Mouse (Mus musculus): Measurements from ENCODE around the gene Syne1. TPM values are rescaled to one million over a fixed set of nuclear protein-coding genes. Genes with fewer than 3 reads are reported as not detected.
"Not testable (repeated sequence)": the region's sequence is repeated elsewhere in the genome, so short reads cannot be mapped to it uniquely, and the experiment has no call there.

The Syne1 gene
- total RNA-seq, 2 experiments from 2014 or later = 142 to 150 TPM

DNA sequence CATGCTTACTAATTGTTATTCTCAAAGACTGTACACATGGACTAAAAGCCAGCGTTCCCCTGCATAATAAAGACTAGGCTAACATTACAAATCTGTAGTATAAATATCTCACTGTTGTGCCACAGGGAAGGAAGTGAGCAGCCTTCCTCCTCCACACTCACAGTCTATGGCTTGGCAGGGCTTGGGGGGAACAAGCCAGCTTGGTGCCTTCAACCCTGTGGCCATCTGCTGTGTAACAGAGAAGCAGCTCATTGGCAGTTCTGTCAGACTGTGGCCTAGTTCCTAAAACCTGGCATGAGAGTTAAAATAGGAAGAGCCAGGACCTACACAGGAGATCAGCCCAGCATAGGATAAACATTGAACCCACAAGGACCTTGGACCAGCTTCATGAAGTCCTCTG, 23.0 kb downstream of the Syne1 start:
- intact Hi-C loops (cut with DNase I) = no loop called here
- DNase-seq (ENCODE audit: extremely low spot score in 1 of 2, low spot score in 2 of 2) = peak; percentile 27 to 50

DNA sequence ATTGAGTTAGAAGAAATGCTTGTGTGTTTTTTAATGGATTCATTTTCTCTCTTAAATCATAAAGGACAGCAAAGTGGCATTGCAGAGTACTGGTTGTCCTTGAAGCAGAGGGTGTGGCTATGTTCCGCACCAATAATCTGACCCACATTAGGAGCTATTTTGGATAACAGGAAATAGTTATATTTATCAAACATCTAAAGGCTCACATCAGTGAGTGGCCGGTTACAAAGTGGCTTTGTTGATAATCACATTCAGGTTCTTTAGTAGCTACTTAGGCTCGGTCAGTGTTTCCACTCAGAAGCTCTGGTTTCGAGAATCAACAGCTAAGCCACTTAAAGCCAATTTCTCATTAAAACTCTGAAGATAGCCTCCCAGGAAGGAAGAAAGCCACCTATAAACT, 23.6 kb downstream of the Syne1 start:
- no peak for DNase-seq (ENCODE audit: extremely low spot score in 1 of 2, low spot score in 2 of 2)
- intact Hi-C loops (cut with DNase I) = no loop called here

DNA sequence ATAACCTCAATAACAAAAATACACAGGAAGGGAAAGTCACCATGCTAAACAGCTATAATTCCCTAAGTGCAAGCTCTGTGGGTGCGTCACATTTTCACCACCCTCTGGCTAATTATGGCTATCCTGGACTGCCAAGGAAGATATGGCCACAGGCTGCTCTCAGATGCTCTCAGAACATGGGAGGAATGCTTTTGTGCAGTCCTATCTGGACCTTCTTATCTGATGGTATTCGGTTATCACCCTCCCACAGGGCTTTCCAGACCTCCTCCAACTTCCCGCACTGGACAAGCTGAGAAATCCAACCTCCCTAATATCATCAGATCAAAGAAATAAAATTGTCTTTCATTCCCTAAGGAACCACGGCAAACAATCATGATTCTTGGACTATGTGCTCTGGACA, 28.4 kb downstream of the Syne1 start:
- no peak for DNase-seq (ENCODE audit: extremely low spot score in 1 of 2, low spot score in 2 of 2)
- intact Hi-C loops (cut with DNase I) = no loop called here

DNA sequence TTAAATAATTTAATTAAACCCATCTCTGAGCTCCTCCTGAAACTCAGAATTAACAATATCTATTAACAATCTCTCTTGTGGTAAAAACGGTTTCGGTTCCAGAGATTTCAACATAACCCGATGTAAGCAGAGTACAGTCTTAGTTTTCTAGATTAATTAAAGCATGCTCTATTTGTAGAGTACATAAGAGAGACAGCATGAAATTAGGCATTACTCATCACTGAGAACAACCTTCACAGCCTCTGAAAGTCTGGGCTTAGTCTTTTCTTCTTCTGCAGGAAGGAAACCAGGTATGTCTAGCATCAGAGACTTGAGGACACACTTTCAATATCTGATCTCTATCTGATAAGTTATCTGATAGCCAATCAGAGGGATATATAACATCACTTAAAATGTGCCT, 29.0 kb downstream of the Syne1 start:
- no peak for DNase-seq (ENCODE audit: extremely low spot score in 1 of 2, low spot score in 2 of 2)
- intact Hi-C loops (cut with DNase I) = no loop called here

DNA sequence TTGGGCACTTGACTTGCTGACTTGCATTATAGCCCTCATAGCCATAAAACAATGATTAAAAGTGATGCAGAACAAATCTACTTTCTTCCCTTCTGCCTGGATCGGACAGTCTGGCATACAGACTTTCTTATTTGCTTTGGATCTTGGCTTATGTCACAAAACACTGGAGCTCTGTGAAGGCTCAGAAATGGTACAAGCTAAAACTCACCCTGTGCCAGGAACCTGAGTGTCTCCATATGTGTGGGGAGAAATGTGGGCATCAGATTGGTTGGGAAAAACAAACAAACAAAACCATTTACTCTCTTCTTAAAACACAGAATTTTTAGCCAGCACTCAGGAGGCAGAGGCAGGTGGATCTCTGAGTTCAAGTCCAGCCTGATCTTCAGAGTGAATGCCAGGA, 30.6 kb downstream of the Syne1 start:
- intact Hi-C loops (cut with DNase I) = no loop called here
- DNase-seq (ENCODE audit: extremely low spot score in 1 of 2, low spot score in 2 of 2) = no peak

DNA sequence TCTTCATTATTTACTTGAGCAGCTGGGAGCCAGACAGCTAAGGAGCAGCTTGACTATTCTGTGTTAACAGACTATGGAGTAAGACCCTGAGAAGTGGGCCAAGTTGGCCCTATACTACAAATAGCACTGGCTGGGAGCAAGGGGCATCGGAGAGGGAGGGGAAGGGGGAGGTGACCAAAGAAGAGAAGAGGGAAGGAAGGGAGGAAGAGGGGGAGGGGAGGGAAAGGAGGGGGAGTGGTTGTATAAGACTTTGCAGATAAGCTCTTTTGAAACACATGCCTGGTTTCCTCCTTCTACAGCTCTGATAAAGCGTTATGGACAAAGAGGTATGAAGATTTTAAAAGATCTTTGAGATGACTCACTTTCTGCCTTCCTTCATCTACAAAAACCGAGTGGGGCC, 36.0 kb downstream of the Syne1 start:
- intact Hi-C loops (cut with DNase I) = no loop called here
- DNase-seq (ENCODE audit: extremely low spot score in 1 of 2, low spot score in 2 of 2) = no peak

DNA sequence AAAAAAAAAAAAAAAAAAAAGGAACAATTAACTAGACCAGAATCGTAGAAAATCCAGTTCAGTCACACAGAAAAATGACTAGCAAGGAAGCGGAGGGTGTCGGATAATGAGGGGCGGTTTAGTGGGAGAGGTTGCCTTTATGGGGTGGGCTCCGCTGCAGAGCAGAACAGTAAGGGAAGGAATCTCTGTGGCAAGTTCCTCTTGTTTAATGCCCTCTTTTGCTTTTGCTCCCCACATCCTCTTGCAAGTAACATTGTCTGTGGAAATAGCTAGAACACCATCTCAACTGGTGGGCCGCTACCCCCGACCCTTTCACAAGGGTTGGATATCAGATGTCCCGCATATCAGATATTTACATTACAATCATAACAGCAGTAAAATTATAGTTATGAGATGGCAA, 37.1 kb downstream of the Syne1 start:
- intact Hi-C loops (cut with DNase I) = no loop called here
- DNase-seq (ENCODE audit: extremely low spot score in 1 of 2, low spot score in 2 of 2) = no peak

DNA sequence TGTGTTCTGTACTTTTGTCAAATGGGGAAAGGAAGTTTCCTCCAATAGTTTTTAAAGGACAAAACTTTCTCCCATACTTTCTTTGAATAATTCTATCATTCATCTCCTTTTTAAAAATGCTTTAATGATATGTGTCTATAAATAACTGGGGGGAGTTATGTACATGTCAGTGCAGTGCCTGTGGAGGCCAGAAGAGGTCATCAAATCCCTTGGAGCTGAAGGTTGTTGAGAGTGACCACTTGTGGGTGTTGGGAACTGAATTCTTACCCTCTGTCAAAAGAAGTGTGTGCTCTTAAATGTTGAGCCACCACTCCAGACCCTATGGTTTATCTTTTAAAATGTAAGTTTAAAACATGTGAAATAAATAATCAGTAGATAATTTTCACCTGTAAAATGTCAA, 39.0 kb downstream of the Syne1 start:
- intact Hi-C loops (cut with DNase I) = no loop called here
- peak in 1 of 2 experiments; percentile 26 for DNase-seq (ENCODE audit: extremely low spot score in 1 of 2, low spot score in 2 of 2)

DNA sequence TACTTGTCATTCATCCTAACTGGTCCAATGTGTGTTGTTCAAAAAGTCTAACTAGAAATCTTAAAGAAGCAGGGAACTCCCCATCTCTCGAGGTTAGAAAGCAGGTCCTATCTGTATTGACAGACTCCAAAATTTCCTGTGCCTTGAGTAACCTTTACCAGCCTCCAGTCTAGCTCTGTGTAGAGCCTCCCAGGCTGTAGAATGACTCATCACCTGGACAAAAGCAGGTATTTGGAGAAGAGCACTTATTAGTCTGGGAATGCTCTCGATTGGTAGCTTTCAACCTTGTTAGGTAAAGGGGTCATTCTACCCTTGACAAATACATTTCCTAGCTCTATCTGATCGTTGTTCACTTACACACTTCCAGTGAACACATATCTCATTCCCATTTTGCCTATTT, 39.9 kb downstream of the Syne1 start:
- intact Hi-C loops (cut with DNase I) = no loop called here
- DNase-seq (ENCODE audit: extremely low spot score in 1 of 2, low spot score in 2 of 2) = no peak

DNA sequence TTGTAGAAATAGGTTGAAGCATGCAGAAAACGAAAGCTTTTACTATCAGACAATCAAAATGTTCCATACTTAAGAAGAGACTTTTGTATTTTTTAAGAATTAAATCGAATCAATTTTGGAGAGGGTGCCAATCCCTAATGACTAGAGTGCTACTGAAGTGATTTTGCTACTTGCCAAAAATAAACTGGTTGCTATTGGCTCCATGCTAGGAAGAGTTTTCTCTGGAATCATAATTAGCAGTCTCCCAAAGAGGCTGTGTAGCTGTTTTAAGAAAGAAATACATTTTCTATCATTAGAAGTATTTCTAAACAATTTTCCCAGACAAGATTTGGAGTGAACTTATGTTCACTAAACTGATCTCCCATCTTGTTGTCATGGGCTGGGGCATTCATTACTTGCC, 43.8 kb downstream of the Syne1 start:
- intact Hi-C loops (cut with DNase I) = no loop called here
- no peak for DNase-seq (ENCODE audit: extremely low spot score in 1 of 2, low spot score in 2 of 2)

DNA sequence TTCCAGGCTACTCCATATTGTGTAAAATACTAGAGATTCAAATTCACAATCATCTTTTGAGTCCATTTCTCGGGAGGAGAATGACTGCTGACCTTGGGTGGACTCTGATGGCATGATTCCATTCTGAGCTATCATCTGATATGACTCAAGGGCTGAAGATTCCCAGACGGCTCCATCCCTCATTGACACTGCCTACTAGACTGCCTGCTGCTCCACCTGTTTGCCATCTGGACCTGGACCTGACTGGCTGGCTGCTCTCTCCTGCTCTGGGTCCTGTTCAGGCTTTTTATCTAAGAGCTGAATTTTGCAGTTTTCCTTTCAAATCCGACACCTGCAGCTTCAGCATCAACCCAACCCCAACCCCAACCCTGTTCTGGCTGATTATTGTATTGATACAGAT, 46.5 kb downstream of the Syne1 start:
- DNase-seq (ENCODE audit: extremely low spot score in 1 of 2, low spot score in 2 of 2) = no peak
- intact Hi-C loops (cut with DNase I) = no loop called here

DNA sequence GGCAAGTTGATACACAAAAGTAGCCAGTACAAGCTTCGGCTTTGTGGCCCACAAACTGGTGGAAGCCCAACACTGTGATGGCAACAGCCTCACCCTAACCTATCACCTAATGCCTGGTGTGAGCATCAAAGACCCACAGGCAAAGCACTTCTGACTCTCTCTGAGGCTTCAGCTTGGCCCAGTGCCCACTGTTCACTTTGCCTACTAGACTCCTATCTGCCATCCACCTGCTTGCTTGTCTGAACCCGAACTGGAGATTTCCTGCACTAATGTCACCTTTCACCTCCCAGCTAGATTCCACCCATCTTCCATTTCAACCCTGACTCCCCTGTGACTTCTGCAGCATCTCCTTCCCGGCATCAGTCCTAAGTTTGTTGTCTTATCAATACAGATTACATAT, 47.4 kb downstream of the Syne1 start:
- intact Hi-C loops (cut with DNase I) = no loop called here
- DNase-seq (ENCODE audit: extremely low spot score in 1 of 2, low spot score in 2 of 2) = no peak

DNA sequence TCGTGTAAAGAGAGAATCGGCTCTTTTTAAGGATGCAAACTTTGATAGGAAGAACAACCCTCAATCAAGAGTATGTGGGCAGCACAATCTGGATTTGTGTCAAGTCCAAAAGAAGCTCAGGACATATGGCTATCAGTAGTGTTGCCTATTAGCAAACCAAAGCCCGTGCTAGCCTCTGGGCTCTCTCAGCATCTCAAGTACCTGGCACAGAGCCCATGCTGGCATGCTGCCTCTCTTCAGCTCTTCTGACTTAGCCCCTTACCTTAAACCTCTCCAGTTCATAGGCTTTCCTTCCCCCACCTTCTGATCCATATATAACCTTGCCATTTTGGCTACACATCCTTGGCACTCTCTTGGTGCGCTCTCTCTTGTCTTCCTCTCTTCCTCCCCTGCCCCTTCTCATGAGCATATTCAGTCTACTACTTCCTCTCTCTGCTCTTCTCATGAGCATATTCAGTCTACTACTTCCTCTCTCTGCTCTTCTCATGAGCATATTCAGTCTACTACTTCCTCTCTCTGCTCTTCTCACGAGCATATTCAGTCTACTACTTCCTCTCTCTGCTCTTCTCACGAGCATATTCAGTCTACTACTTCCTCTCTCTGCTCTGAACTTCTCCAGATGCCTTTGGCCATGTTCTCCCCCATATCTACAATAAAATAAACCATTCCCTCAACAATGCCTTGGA, 51.5 kb downstream of the Syne1 start:
- intact Hi-C loops (cut with DNase I) = not testable (repeated sequence)
- DNase-seq (ENCODE audit: extremely low spot score in 1 of 2, low spot score in 2 of 2) = peak; percentile 28 to 58

DNA sequence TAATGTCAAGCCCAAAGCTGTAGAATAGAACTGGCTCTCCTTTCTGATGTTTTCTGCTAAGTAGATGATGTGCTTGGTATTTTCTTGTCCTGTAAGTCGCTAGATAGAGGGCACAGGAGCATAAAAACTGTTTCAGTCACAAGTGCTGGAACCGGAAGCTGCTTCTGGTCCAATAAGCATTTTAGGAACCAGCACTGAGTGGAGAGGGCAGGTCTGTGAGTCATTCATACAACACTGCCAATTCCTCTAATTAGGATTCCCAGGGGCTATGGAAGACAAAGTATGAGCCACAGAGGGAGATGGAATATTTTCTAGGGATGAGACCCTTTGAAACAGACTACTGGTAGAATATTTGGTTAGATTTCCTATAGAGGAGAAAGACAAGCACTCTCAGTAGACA, 53.4 kb downstream of the Syne1 start:
- intact Hi-C loops (cut with DNase I) = no loop called here

DNA sequence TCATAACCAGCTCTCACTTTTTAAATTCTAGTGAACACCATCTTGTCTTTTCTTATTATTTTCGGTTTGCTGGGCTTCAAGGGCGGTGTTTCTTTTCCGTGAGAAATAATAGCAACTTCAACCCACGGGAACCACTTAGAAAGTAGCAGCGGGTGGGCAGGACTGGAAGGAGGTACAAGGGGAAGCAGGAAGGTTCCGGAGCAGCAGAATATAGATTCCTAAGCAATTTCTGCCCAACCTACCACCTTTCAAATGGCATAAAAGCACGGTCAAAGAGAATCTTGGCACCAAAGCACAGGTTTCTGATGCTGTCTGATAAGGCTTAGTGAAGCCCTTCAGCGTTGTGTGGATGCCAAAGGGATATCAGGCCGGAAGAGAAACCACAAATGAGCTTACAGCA, 60.2 kb downstream of the Syne1 start:
- DNase-seq (ENCODE audit: extremely low spot score in 1 of 2, low spot score in 2 of 2) = no peak
- intact Hi-C loops (cut with DNase I) = no loop called here

More for the DNA sequence above, 53.4 kb downstream of the Syne1 start:
- DNase-seq (ENCODE audit: extremely low spot score in 1 of 2, low spot score in 2 of 2) = no peak

DNA sequence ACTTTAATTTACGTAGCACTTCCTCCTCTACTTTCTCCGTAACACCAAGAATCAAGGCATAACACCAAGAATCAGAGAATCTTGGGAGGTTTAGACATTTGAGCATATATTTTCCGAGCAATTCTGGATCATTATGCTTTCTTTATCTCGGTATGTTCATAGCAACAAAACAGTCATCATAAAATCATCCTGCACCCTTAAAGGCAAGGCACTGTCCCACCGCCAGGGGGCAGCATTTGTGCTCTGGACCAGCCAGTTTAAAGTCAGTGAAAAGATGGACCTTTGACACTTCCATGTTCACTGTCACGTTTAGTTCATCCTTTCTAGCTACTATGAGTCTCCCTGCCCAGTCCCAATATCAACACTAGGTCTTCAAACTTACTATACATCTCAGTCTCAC, 61.3 kb downstream of the Syne1 start:
- intact Hi-C loops (cut with DNase I) = no loop called here
- DNase-seq (ENCODE audit: extremely low spot score in 1 of 2, low spot score in 2 of 2) = no peak

DNA sequence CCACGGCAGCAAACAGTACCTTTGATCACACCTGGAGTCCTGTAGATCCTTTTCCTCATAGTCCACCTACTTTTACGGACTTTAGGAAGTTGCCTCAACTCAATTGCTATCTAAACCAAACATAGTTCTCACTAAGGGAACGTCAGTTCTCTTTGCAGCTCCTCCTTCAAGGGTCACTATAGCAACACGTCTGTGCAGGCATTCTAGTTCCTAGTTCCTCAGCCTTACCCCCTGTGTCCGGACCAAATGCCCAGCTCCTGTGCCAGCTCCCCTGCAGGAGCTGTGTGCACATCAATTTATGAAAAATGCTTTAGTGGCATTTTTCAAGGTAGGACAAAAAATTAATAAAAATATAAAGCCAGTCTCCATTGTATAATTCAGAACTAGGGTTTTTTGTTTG, 63.2 kb downstream of the Syne1 start:
- intact Hi-C loops (cut with DNase I) = no loop called here
- DNase-seq (ENCODE audit: extremely low spot score in 1 of 2, low spot score in 2 of 2) = no peak

DNA sequence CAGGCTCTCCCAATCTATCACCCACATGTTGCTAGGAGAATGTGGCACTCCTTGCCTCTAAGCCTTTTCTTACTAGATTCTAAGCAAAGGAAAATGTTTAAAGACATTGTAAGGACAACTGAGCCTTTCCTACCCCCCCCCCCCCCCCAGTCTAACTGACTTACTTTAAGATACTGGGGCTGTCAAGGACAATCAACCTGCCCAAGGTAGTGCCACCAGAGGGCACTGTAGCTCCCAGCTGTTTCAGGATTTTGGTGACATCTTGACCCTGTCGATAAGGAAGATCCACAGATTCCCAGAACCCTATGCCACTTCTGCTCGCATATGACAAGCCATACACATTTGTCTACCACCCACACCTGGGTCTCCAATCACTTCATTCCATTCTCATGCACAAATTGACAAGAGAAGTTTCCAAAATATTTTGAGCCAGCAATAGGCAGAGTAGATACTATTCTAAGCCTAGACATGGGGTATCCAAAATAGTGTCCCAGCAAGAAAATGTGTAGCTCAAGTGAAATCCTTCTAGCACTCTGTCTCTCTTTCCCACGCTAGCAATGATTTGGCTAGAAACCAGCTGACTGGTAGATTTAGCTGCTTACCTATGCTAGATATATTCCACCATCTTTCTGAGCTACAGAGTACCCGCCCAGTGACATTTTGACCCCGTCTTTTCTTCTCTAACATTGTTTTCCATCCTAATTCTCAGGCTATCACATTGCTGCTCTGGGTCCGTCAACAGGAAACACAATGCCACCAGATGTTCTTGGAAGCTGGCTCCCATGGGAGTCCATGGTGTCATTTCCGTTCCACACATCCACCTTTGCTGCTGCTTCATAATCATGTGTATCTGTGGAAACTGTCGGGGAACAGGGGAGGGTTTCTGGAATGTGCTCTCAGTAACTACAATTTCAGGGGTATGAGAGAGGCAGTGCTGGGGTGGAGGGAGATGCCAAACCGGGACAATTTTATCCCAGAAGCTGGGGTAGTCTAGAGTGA, 70.4 kb downstream of the Syne1 start:
- peak in 1 of 2 experiments; percentile 32 for DNase-seq (ENCODE audit: extremely low spot score in 1 of 2, low spot score in 2 of 2)
- intact Hi-C loops (cut with DNase I) = loop anchor here (5.0 kb wide), 1 partner anchor 71 kb away; the partner anchor contains the start of gene Syne1

DNA sequence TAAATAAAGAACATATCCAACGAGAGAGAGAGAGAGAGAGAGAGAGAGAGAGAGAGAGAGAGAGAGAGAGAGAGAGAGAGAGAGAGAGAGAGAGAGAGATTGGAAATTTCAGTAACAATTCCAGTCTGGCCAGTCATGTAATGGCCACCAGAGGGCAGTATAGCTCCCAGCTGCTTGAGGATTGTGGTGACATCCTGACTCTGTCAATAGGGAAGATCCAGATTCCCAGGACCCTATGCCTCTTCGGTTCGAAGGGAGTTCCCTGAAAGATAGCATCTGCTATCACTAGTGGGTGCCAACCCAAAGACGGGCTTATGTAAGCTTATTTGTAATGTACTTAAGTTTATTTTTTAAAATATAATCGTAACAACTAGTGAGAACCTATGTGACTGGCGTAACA, 71.2 kb downstream of the Syne1 start:
- DNase-seq (ENCODE audit: extremely low spot score in 1 of 2, low spot score in 2 of 2) = peak in 1 of 2 experiments; percentile 41
- intact Hi-C loops (cut with DNase I) = loop anchor here (5.0 kb wide), 1 partner anchor 72 kb away; the partner anchor contains the start of gene Syne1

DNA sequence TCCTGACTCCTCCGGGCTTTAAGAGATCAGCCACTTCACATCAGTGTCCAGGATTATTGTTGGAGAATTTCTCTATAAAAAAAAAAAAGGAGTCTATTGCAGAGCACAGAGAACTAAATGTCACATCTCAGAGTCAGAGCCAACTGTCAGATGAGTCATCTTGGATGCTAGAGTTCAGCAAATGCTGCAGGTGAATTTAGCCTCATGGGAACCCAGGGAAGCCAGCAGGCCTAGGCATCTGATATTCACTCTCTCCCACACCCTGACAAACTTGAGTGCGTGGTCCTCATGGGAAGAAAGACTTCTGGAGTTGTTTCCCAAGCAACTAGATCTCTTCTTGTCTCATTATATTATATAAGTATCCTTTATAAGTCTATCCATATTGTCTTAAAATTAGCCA, 82.6 kb downstream of the Syne1 start:
- intact Hi-C loops (cut with DNase I) = no loop called here
- no peak for DNase-seq (ENCODE audit: extremely low spot score in 1 of 2, low spot score in 2 of 2)

Data from left cerebral cortex, postnatal 10 days (tissue).